Mouse (Mus musculus) cerebellum, postnatal 14 days (tissue): ENCODE data around the gene Adam23.
"Not testable (repeated sequence)": the region's sequence is repeated elsewhere in the genome, so short reads cannot be mapped to it uniquely, and the experiment has no call there.

Experiments used
- DNase-seq, 2 experiments: peaks; one replicate each; pipeline ENCODE4 v3.0.0; 2021; ENCODE audit warnings: mixed read lengths in 2 of 2

Gene Adam23

DNA sequence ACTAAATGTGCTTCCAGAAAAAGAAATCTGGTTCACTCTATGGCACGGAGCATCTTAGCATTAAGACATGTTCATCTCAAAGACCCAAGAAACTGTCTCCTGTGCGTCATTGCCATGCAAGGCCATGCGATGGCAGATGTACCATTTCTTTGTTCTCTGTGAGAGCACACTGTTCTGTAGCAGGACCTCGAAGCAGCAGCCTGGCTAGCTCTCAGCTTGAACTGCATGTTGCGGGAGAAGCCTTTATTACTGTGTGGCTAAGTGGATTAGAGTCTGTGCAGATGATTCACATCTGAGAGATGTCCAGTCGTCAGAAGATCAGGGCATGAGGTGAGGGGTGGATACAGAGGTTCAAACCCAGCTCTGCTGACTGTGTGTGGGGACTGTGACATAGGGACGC, 141.2 kb downstream of the Adam23 start:
- DNase-seq, result no peak

DNA sequence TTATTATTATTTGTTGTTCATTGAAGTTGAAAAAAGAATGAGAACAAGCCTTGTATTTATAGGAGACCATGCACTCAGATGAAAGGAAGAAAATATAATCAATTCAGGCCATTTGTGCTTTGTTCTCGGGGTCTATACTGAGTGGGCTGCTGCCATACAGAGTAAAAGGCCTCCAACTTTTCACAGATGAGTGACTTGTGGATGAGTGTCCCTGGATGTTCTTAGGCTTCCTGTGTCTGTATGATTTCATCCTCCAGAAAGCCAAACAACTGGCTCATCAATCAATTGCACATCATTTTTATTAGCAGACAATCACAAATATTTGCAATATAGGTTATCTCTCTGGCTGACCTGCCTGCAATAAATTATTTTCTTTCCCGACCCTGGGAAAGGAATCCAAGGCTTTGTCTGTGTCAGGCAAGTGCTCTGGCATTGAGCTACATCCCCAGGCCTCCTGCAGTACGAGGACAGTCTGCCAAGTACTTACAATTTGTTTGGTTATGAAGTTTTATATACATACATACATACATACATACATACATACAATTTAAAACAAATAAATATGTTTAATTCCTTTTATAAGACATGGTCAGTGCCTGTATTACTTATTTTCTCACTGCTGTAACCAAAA, 158.3 kb downstream of the Adam23 start:
- no peak for DNase-seq

DNA sequence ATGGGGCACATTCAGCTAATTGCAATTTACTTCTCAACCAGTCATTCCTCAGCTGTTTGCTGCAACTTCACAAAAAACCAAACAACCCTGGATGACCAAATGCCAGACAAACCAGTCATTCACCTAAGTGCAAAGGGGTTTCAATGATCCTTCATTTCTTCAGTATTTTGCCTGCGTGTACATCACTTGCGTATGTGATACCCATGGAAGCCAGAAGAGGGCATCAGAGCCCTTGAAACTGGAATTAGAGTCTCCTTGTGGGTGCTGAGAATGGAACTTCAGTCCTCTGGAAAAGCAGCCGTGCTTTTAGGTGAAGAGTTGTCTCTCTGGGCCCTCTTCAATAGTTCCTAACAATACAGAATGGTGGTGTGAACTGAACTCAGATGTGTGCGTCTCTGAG, 163.9 kb downstream of the Adam23 start:
- no peak for DNase-seq

DNA sequence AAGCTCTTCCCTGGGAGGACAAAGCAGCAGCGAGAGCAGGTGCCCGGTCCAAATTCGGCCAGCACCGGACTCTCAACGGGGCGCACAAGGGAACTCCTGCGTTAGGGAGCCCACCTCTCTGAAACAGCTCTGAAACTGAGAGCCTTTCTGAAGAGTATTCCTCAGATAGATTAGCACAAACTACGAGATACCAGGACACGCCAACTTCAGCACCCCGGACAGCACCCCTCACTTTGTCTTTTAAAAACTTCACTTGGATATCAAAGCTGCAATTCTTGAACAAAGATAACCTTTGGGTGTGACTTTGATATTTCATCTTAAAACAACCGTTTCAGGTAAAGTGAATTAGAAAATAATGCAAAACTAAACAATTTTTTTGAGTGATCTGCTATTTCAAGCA, 168.9 kb downstream of the Adam23 start:
- DNase-seq, result peak in 1 of 2 experiments; percentile 4

DNA sequence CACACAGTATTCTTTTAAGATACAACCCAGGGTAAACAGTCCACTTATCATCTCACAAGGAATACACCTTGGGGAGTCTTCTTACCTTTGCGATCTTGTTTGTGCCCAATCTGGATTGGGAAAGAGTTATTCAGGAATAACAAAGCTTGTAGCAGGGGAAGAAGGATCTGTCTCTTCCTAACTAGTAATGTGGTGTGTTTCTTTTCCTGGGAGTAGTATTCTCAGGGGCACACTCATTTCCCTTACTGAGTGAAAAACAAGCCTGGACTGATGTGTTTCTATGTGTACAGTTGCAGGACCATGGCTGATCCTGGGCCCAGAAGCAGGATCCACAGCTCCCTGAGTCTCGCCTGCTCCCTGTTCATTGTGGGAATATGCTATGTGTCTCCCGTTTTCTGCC, 170.0 kb downstream of the Adam23 start, which contains the start of gene Gm39653:
Gene Gm39653, plus strand, starts transcription at position 301 of the 400 bp plus-strand sequence.
- DNase-seq, result no peak

DNA sequence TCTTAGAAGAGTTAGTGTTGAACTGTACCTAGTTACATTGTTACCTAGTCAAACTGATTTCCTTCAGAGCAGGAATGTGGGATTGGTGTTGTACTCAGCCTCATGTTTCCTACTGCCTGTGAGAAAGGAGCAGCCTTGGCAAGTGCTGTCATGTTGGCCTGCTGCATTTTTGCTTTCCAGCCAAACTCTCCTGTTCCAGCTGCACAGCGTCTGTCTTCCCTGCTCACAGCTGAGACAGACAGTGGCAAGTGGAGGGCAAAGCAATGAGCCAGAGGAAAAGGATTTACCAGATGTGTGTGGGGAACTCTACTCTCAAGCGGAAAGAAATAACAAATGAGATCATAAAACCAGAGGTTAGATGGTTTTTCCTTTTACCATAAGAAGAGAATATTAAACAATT, 182.5 kb downstream of the Adam23 start:
- peak; percentile 7 to 13 for DNase-seq

DNA sequence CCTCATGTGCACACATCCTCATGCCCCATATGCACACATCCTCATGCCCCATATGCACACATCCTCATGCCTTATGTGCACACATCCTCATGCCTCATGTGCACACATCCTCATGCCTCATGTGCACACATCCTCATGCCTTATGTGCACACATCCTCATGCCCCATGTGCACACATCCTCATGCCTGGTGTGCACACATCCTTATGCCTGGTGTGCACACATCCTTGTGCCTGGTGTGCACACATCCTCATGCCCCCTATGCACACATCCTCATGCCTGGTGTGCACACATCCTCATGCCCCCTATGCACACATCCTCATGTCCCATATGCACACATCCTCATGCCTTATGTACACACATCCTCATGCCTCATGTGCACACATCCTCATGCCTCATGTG, 184.7 kb downstream of the Adam23 start:
- DNase-seq, result not testable (repeated sequence)

DNA sequence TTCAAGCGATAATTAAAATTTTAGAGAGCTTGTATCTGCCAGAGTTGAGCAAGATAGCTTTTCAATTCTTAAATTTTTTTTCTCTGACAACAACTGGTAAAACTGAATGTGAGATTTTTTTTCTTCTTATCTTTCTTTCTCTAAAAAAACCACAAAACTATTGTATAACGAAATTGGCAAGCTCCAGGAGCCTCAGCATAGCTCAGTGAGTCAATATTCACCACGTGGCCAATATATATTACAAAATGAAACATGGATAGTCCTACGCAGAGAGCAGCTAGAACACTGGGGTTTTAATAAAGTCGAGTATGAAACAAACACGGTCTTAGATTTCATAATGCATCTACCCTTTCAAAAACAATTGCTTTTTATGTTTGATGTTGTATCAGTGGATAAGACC, 194.2 kb downstream of the Adam23 start:
- DNase-seq, result no peak
